In genomic region chr10:115585491-115586245, GRCm38 (mm10) we compare ENCODE assay signal across 8 mouse cellular contexts. TPM values are rescaled to one million over a fixed set of nuclear protein-coding genes. Genes with fewer than 3 reads are reported as not detected.
DNase-seq lines count a peak whose midpoint lies in the region; ATAC-seq and TF ChIP-seq lines count a peak whose summit lies in the region.
"Had no signal": no experiment of that assay in that cellular context is flagged by ENCODE, and none has a peak within 500 bp of the region (broad histone marks: within the 10 kb centered on the region; RNA-seq: fewer than 3 reads in every experiment).

No protein-coding gene starts in this region.

- peak overlapping the region; percentile 57 for H3K4me3 ChIP-seq in lung, embryonic 16.5 days (ENCODE audit: low read length)
- H3K4me3 ChIP-seq in forebrain, embryonic 16.5 days (replicated peaks; ENCODE audit: low read length): peak overlapping the region; percentile 69
- H3K4me3 ChIP-seq in liver, embryonic 14.5 days (ENCODE audit: insufficient read depth in 1 of 2, low read depth in 2 of 2, low read length in 2 of 2): peak overlapping the region; percentile 49; a peak in 3 of 4 replicates

- no peak for ATAC-seq in lung, embryonic 16.5 days (ENCODE audit: low read depth)
- ATAC-seq in forebrain, embryonic 16.5 days: no peak
- ATAC-seq in liver, embryonic 14.5 days (ENCODE audit: insufficient read depth): no peak
- ATAC-seq in inflammation-experienced regulatory T-cells, adult 6 months: no peak

- DNase-seq in lung, postnatal 4 days: no peak
- no peak for DNase-seq in liver, embryonic 14.5 days (ENCODE audit: low read depth in 3 of 3, low spot score in 3 of 3)
- DNase-seq in layer of hippocampus, adult 11-12 months (ENCODE audit: low spot score): no peak
- no peak for DNase-seq in testis, postnatal 10 days (ENCODE audit: low spot score)
- DNase-seq: thymus, adult 18-20 months had no signal

- no peaks in the 10 kb centered on the region for H3K36me3 ChIP-seq in lung, embryonic 16.5 days (ENCODE audit: control insufficient read depth, insufficient read depth, low read length)
- H3K36me3 ChIP-seq in forebrain, embryonic 16.5 days (ENCODE audit: control insufficient read depth, insufficient read depth): no peaks in the 10 kb centered on the region
- H3K36me3 ChIP-seq in liver, embryonic 14.5 days (replicated peaks; ENCODE audit: control insufficient read depth, insufficient read depth, low read depth): no peaks in the 10 kb centered on the region

- H3K4me1 ChIP-seq in lung, embryonic 16.5 days (replicated peaks; ENCODE audit: control insufficient read depth, insufficient read depth, low read length): peaks cover 10% of the 10 kb centered on the region
- H3K4me1 ChIP-seq in forebrain, embryonic 16.5 days (replicated peaks; ENCODE audit: control insufficient read depth, insufficient read depth, low read length): peaks cover 29% of the 10 kb centered on the region
- H3K4me1 ChIP-seq in liver, embryonic 14.5 days (replicated peaks; ENCODE audit: control insufficient read depth in 2 of 2, insufficient read depth in 2 of 2, low read length in 1 of 2): no peaks in the 10 kb centered on the region

- no peaks in the 10 kb centered on the region for H3K9me3 ChIP-seq in lung, embryonic 16.5 days (ENCODE audit: control insufficient read depth, low read length)
- no peaks in the 10 kb centered on the region for H3K9me3 ChIP-seq in forebrain, embryonic 16.5 days (ENCODE audit: control insufficient read depth, low read length)
- no peaks in the 10 kb centered on the region for H3K9me3 ChIP-seq in liver, embryonic 14.5 days (ENCODE audit: control insufficient read depth, low read length)

- H3K27ac ChIP-seq in lung, embryonic 16.5 days (ENCODE audit: low read length): no peak overlapping the region
- H3K27ac ChIP-seq in forebrain, embryonic 16.5 days (ENCODE audit: low read length): no peak overlapping the region
- no peak overlapping the region for H3K27ac ChIP-seq in liver, embryonic 14.5 days

- TF ChIP-seq EP300 in liver, embryonic 14.5 days (IDR thresholded peaks at IDR 0.05; ENCODE audit: low read depth): no peak

- TF ChIP-seq CTCF in liver, embryonic 14.5 days (IDR thresholded peaks at IDR 0.05; ENCODE audit: low read depth): no peak

- no peak overlapping the region for H3K9ac ChIP-seq in lung, embryonic 16.5 days (ENCODE audit: low read length)
- no peak overlapping the region for H3K9ac ChIP-seq in forebrain, embryonic 16.5 days (replicated peaks; ENCODE audit: low read depth, low read length)
- H3K9ac ChIP-seq in liver, embryonic 14.5 days (replicated peaks): no peak overlapping the region

- H3K4me2 ChIP-seq in lung, embryonic 16.5 days (ENCODE audit: low read depth, low read length): peak overlapping the region; percentile 98
- H3K4me2 ChIP-seq in forebrain, embryonic 16.5 days (ENCODE audit: low read length): peak overlapping the region; percentile 96
- peak overlapping the region; percentile 48 for H3K4me2 ChIP-seq in liver, embryonic 14.5 days (ENCODE audit: low read depth)

- WGBS in lung, embryonic 16.5 days: under 1% methylated on average over 21 of the region's 21 CpGs
- WGBS in forebrain, embryonic 16.5 days: under 1% methylated on average over 21 of the region's 21 CpGs
- under 1% methylated on average over 21 of the region's 21 CpGs for WGBS in liver, embryonic 14.5 days (ENCODE audit: insufficient replicate concordance)

- peaks cover 43% of the 10 kb centered on the region for H3K27me3 ChIP-seq in lung, embryonic 16.5 days (ENCODE audit: control insufficient read depth, insufficient read depth, low read depth, low read length)
- peaks cover 73% of the 10 kb centered on the region for H3K27me3 ChIP-seq in forebrain, embryonic 16.5 days (replicated peaks; ENCODE audit: control insufficient read depth, insufficient read depth, low read length)
- peaks cover 36% of the 10 kb centered on the region for H3K27me3 ChIP-seq in liver, embryonic 14.5 days (ENCODE audit: control insufficient read depth, insufficient read depth, low read length)

RNA-seq across cellular contexts. Expression of gene Lgr5, which starts 1.9 kb away (rescaled TPM):
- 2.3 and 2.4 TPM in 2 replicates for polyA plus RNA-seq in lung, embryonic 16.5 days (2015; fragmentation: Nextera tagmentation; extraction: Ambion mirVana)
- polyA plus RNA-seq in forebrain, embryonic 16.5 days (2015; fragmentation: Nextera tagmentation; extraction: Ambion mirVana): 0.56 and 0.77 TPM in 2 replicates
- 0.70 and 0.76 TPM in 2 replicates for polyA plus RNA-seq in liver, embryonic 14.5 days (2012; rRNA removed)
- 0.84 and 0.88 TPM in 2 replicates for polyA plus RNA-seq in liver, embryonic 14.5 days (2014; fragmentation: Nextera tagmentation; extraction: Ambion mirVana)
- polyA plus RNA-seq in inflammation-experienced regulatory T-cells, adult 6 months (2017; shearing (Covaris generic)): under 1 TPM in 1 of 3 experiments, not detected in 2; 0.15 TPM

RNA-seq across cellular contexts. Expression of gene A930009A15Rik, which starts 15.9 kb away (rescaled TPM):
- not detected in 2 replicates for polyA plus RNA-seq in lung, embryonic 16.5 days (2015; fragmentation: Nextera tagmentation; extraction: Ambion mirVana)
- polyA plus RNA-seq in forebrain, embryonic 16.5 days (2015; fragmentation: Nextera tagmentation; extraction: Ambion mirVana): 0.22 TPM in 1 of 2 replicates, not detected in the other
- not detected in 2 replicates for polyA plus RNA-seq in liver, embryonic 14.5 days (2012; rRNA removed)
- polyA plus RNA-seq in liver, embryonic 14.5 days (2014; fragmentation: Nextera tagmentation; extraction: Ambion mirVana): not detected in 2 replicates
- polyA plus RNA-seq in inflammation-experienced regulatory T-cells, adult 6 months (2017; shearing (Covaris generic)): not detected

Comparison
In these comparisons a context has a peak if more than half of its experiments do, and no peak if none do; other contexts are left out.
1. H3K4me2 ChIP-seq: peak in every context shown above with its lines; median percentile 98 in lung, embryonic 16.5 days; 96 in forebrain, embryonic 16.5 days; 48 in liver, embryonic 14.5 days.